Mouse (Mus musculus) liver, postnatal 0 days (tissue): Measurements from ENCODE around the gene Bbs9.

ENCODE experiments used
- CTCF ChIP-seq: sonication (generic); IDR thresholded peaks from 2 replicates; pipeline ENCODE4 v1.5.1; 2016; ENCODE audit warnings: antibody characterized with exemption, low read depth
- EP300 ChIP-seq: IDR thresholded peaks from 2 replicates; pipeline ENCODE4 v1.6.1; 2016; ENCODE audit warnings: antibody characterized with exemption, low read depth, mild to moderate bottlenecking

DNA sequence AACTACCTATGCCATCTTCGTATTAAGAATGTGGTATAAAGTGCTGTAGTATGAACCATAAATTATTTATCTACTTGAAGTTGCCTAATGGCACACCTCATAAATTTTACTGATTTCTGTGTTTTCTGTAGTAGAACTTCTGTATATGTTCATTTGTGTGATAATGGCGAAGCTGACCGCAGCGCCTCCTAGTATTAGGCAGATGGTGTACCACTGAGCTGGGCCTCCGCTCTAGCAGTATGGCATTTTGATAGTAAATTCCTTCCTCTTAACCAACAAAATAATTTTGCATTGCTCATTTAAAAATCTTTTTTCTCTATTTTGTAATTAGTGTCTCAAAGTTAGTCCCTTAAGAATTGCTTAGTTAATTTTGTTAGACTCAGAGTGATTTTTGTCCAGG is 117.5 kb downstream of the Bbs9 start:
- TF ChIP-seq CTCF (no peak), EP300 (no peak)
